In the genomic region with DNA sequence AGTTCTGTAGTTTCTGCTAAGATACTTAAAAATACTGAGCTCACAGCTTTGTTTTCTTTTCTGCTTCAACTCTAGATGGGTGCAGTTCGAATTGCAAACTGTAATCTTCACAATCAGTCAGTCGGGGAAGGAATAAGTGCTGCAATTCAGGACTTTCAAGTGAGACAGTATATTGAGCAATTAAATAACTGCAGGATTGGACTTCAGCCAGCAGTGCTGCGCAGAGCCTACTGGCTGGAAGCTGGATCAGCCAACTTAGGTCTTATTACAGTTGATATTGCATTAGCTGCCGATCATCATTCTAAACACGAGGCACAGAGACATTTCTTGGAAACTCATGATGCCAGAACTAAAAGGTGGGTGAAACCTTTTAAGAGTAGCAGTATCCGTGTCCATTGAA, we compare ENCODE assay signal across 13 mouse cellular contexts.
A peak's percentile ranks its signal among the peaks of the same experiment; 100 is the strongest.
DNase-seq lines count a peak whose midpoint lies in the region; ATAC-seq and TF ChIP-seq lines count a peak whose summit lies in the region.
"Had no signal": no experiment of that assay in that cellular context is flagged by ENCODE, and none has a peak within 500 bp of the region (broad histone marks: within the 10 kb centered on the region; RNA-seq: fewer than 3 reads in every experiment).

No protein-coding gene starts in this region.

- no peak overlapping the region for H3K27ac ChIP-seq in lung, embryonic 14.5 days (ENCODE audit: low read depth)
- no peak overlapping the region for H3K27ac ChIP-seq in midbrain, embryonic 13.5 days
- H3K27ac ChIP-seq: liver, embryonic 14.5 days; neural tube, embryonic 12.5 days had no signal

- H3K4me3 ChIP-seq in lung, embryonic 14.5 days (ENCODE audit: low read depth, low read length) = no peak overlapping the region
- H3K4me3 ChIP-seq in midbrain, embryonic 13.5 days (replicated peaks) = no peak overlapping the region
- H3K4me3 ChIP-seq: neural tube, embryonic 12.5 days had no signal

- no peaks in the 10 kb centered on the region for H3K27me3 ChIP-seq in lung, embryonic 14.5 days (ENCODE audit: insufficient read depth, low read length)
- no peaks in the 10 kb centered on the region for H3K27me3 ChIP-seq in midbrain, embryonic 13.5 days
- H3K27me3 ChIP-seq: neural tube, embryonic 12.5 days had no signal

- ATAC-seq in lung, embryonic 14.5 days (ENCODE audit: insufficient read depth) = peak; percentile 90
- ATAC-seq in midbrain, embryonic 13.5 days = no peak

- peak; percentile 57 for DNase-seq in adrenal gland, adult 2 months
- no peak for DNase-seq in adrenal gland, postnatal 4 days (ENCODE audit: low spot score in 2 of 2)
- DNase-seq in kidney, postnatal 10 days = peak; percentile 28
- no peak for DNase-seq in kidney, postnatal 36 days
- DNase-seq in adrenal gland, postnatal 14 days = peak; percentile 60
- peak; percentile 91 for DNase-seq in lung, embryonic 14.5 days
- DNase-seq in right cerebral cortex, postnatal 10 days (ENCODE audit: low spot score in 2 of 2) = no peak
- DNase-seq: cerebellum, adult 11-12 months; layer of hippocampus, adult 9-11 months; spleen, adult 18-20 months had no signal

- no peak for TF ChIP-seq CTCF in lung, embryonic 14.5 days (IDR thresholded peaks at IDR 0.05; ENCODE audit: low read depth)

- 42% methylated on average over 6 of the region's 6 CpGs for WGBS in lung, embryonic 14.5 days
- WGBS in midbrain, embryonic 13.5 days = 84% methylated on average over 6 of the region's 6 CpGs

- H3K36me3 ChIP-seq in lung, embryonic 14.5 days (ENCODE audit: insufficient read depth) = peaks cover 15% of the 10 kb centered on the region
- peaks cover 15% of the 10 kb centered on the region for H3K36me3 ChIP-seq in midbrain, embryonic 13.5 days
- H3K36me3 ChIP-seq: neural tube, embryonic 12.5 days had no signal

- no peak overlapping the region for H3K9ac ChIP-seq in lung, embryonic 14.5 days
- H3K9ac ChIP-seq in midbrain, embryonic 13.5 days (replicated peaks) = no peak overlapping the region
- H3K9ac ChIP-seq: liver, embryonic 14.5 days; neural tube, embryonic 12.5 days had no signal

- no peaks in the 10 kb centered on the region for H3K9me3 ChIP-seq in lung, embryonic 14.5 days (ENCODE audit: low read depth, low read length)
- H3K9me3 ChIP-seq in midbrain, embryonic 13.5 days = no peaks in the 10 kb centered on the region
- H3K9me3 ChIP-seq: neural tube, embryonic 12.5 days had no signal

- no peaks in the 10 kb centered on the region for H3K4me1 ChIP-seq in lung, embryonic 14.5 days (ENCODE audit: insufficient read depth)
- no peaks in the 10 kb centered on the region for H3K4me1 ChIP-seq in midbrain, embryonic 13.5 days (replicated peaks)
- H3K4me1 ChIP-seq: neural tube, embryonic 12.5 days had no signal

- H3K4me2 ChIP-seq in lung, embryonic 14.5 days = no peak overlapping the region
- no peak overlapping the region for H3K4me2 ChIP-seq in midbrain, embryonic 13.5 days (replicated peaks)
- H3K4me2 ChIP-seq: neural tube, embryonic 12.5 days had no signal

Comparison
In these comparisons a context has a peak if more than half of its experiments do, and no peak if none do; other contexts are left out.
1. DNase-seq: peak in adrenal gland, adult 2 months (single experiment), kidney, postnatal 10 days (single experiment), adrenal gland, postnatal 14 days (single experiment) and lung, embryonic 14.5 days (single experiment); none in adrenal gland, postnatal 4 days (0 of 2), kidney, postnatal 36 days (0 of 2) and right cerebral cortex, postnatal 10 days (0 of 2).